Mouse (Mus musculus) kidney, postnatal 36 days (tissue): ENCODE data around the gene Atg7.
A peak's percentile ranks its signal among the peaks of the same experiment; 100 is the strongest.
"Not testable (repeated sequence)": the region's sequence is repeated elsewhere in the genome, so short reads cannot be mapped to it uniquely, and the experiment has no call there.

Source experiments
- DNase-seq, 2 experiments: peaks; one replicate each; pipeline ENCODE4 v3.0.0; 2021 to 2022; ENCODE audit warnings: mixed read lengths in 2 of 2

The Atg7 gene

GRCm38 (mm10) chr6:114642601-114643528, at the start of gene Atg7:
TSS of gene Atg7 (plus strand) at chr6:114643097.
- peak; percentile 94 to 97 for DNase-seq

GRCm38 (mm10) chr6:114614076-114614475, 28.8 kb upstream of the Atg7 start:
- peak; percentile 16 to 58 for DNase-seq

- not testable (repeated sequence) for DNase-seq
Measured at GRCm38 (mm10) chr6:114633886-114634285, 9.0 kb upstream of the Atg7 start.

- no peak for DNase-seq
Measured at GRCm38 (mm10) chr6:114643716-114644115, 819 bp downstream of the Atg7 start.

DNA sequence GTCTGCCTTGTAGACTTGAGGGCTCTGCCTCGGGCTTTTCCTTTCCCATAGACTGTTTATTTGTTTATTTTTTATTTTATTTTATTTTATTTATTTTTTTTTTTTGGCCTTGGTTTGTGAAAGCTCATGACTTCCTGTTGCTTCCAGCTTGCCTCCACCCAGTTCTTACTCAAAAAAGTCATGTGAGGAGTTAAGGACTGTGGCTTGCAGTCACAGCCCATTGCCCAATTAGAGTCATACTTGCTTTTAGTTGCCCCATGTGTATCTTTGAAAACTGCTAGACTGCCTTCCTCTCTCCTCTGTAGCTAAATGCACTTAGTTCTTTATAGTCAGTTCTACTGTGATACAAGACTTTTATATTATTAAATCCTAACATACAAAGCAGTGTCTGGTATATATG, 1.6 kb downstream of the Atg7 start:
- no peak for DNase-seq

DNA sequence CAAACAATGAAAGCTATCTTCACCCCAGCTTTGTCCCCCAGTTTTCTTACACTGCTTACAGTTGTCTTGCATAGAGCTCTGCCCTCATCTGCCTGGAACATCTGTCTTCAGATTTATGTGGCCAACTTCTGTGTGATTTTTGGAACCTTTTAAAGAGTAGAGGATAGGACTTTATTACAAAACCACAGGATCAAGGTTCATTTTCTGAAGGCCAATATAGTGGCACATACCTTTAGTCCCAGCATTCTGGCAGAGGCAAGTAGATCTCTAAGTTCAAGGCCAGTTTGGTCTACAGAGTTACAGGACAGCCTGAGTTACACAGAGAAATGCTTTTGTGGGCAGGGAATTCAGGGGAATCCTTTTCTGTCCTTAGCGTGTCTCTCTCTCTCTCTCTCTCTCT, 3.3 kb downstream of the Atg7 start:
- DNase-seq = no peak

DNA sequence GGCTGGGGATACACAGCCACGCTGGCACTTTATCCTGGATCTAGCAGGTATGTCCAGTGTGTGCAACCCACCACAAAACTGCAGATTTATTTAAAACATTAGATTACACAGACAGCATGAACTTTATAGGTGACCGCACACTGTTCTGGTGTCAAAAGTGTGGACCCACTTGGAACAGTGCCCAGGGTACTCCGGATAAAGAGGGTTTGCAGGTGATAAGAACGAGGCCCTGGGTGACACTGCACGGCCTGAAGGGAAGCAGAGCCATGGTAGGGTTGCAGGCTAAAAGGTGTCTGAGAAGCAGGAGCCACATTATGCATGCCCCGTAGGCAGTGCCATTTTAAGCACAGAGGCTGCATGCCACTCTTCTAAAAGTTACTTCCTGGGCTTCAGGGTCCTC, 4.1 kb downstream of the Atg7 start:
- no peak for DNase-seq

GRCm38 (mm10) chr6:114648352-114649030, 5.6 kb downstream of the Atg7 start:
- DNase-seq = no peak

GRCm38 (mm10) chr6:114652209-114652608, 9.3 kb downstream of the Atg7 start:
- DNase-seq = peak in 1 of 2 experiments; percentile 40

GRCm38 (mm10) chr6:114656826-114657600, 14.1 kb downstream of the Atg7 start:
- DNase-seq = no peak

GRCm38 (mm10) chr6:114657807-114658206, 14.9 kb downstream of the Atg7 start:
- peak in 1 of 2 experiments; percentile 19 for DNase-seq

DNA sequence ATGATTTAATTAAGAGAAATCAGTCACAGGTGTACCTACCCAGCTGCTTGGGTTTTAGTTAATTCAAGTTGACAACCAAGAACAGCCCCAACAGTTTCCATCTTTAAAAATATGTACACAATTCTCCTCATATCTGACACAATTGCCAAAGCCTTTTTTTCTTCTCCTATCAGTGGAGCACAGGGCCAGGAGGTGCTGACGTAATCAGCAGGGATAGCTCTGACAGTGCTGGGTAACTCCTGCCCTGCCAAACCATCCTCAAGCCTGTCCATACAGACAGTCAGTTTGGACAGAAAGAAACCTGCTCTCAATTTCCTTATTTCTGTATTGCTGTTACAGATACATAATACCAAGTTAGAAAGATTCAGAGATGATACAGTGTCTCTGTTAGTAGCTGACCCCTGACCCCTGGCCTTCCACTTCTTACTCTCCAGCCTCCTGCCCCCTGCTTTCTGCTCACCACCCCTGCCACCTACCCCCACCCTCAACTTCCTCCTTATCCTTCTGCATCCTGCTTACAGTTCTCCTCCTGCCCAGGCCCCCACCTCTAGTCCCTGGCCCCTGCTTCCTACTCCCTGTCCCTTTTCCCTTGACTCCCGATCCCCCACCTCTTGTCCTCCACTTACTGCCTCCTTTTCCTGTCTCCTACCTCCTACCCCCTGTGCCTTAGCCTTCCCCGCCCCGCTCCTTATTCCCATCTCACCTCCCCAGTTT, 16.5 kb downstream of the Atg7 start:
- DNase-seq = peak in 1 of 2 experiments; percentile 9

DNA sequence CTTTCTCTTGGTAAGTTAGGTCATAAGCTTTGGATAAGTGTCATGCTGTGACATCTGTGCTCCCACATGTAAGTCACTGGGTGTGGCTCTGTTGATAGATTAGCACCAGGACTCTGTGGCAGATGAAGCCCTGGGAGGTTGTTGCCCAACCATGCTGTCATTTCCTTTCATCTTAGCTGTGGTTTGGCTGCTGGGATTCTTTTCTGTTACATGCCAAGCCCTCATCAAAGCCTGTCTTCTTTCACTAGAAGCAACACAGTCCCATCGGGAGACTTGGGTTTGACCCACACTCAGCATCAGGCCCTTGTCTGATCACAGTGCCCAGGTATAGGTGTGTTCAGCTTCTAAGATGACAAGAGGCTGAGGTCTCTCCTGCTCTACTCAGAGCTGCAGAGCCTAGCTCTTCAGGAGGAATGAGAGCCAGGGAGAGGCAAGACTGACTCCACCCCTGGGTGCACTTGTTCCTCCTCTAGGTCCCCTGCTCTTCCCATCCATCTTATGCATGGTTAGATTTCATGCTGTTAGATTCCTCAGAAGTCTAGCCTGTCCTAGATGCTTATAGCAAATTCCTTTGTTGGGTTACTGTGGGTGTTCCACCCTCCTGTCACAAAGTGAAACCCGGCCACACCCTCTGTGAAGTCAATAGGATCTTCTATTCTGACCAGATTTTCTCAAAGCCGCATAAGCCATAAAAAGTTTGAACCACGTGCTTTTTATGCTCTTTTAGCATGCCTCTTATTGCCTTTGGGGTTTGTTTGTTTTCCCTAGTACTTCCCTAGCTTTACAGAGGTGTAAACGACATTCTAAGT, 17.3 kb downstream of the Atg7 start:
- DNase-seq = no peak

GRCm38 (mm10) chr6:114663707-114664106, 20.8 kb downstream of the Atg7 start:
- DNase-seq = no peak

DNA sequence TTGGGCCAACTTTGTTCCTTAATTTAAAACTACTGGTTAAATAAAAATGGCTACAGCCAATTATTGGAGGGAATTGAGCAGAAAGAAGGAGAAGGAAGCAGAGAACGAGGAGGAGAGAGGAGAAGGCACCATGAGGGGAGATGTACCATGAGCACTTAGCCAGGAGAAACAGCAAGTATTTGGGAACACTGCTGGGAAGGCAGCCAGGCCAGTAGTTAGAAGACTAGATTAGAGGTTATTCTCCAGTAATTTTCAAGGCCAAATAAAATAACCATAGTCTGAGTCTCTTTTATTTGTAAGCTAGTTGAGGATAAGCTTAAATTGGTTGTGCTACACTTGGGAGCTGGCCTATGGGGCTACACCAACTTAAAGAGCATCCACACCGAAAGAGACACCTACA, 21.8 kb downstream of the Atg7 start:
- DNase-seq = no peak

DNA sequence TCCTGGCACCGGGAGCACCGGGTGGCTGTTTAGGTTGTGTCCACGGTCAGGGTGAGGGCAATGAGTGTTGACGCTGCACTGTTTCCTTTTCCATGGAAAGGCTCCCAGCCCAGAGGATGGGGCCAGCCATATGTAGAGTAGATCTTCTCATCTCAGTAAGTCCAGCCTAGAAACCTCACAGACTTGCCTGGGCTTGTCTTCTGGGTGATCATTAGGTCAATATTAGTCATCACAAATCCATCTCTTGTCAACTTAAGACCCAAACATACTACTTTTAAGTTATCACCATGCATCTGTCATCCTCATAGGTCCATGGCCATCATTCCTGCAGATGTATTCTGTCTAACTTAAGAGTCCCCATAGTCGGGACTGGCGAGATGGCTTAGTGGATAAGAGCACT, 24.6 kb downstream of the Atg7 start:
- DNase-seq = no peak

GRCm38 (mm10) chr6:114674771-114675170, 31.9 kb downstream of the Atg7 start:
- DNase-seq = no peak

DNA sequence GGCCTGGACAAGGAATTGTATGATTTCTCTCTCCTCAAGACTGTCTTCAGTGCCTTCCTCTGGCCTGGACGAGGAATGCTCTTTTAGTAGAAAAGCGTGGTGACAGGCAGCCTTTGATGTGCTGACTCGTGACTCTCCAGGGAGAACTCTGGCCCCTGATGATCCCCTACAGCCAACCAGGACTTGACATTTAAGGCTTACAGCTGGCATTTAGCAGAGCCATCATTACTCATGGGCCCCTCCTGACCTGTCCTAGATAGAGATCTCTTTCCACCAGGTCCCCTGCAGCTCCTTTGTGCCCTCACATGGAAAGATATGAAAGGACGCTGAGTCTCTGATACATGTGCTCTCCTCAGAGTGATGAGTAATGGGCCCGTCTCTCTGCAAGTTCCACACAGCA, 33.2 kb downstream of the Atg7 start:
- DNase-seq = no peak

GRCm38 (mm10) chr6:114682092-114682711, 39.3 kb downstream of the Atg7 start:
- no peak for DNase-seq

DNA sequence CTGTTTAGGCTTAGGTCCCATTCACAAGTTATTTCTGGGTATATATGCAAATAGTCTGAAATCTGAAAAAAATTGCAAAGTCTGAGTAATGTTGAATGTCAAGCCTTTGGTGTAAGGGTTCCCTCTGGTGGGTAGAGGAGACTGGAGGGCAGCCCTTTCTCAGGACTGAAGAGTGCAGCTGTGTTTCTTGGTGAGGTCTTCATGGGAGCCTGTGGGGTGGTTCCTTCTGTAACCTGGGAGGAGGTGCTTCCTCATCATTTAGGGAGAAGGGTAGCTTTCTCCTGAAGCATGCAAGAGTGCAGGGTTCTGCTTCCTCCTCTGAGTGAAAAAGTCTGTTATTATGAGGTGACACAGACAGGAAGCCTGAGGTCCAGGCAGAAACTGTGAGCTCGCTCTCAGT, 40.8 kb downstream of the Atg7 start:
- DNase-seq = no peak

DNA sequence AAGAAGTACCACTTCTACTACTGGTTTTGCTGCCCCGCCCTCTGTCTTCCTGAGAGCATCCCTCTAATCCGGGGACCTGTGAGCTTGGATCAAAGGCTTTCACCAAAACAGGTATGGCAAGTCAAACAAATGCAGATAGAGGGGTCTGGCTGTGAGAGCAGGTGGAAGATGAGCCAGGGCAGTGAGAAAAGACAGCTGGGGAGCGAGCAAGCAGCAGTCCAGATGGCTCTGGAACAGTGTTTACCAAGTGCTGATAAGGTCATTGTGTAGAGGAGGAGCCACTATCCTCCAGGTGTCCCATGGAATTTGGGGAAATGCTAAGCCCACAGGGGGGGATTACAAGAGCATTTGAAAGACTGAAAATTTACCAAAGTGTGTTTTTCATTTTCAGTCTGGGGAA, 41.5 kb downstream of the Atg7 start:
- DNase-seq = no peak
